Mouse (Mus musculus): ENCODE results near the gene Fem1a. TPM values are rescaled to one million over a fixed set of nuclear protein-coding genes. Genes with fewer than 3 reads are reported as not detected.

Fem1a gene
- polyA plus RNA-seq, 1 experiment from 2014 or later: 16.9 TPM

- no peak for ATAC-seq (ENCODE audit: low FRiP score)
- 88% methylated on average over 19 of the region's 19 CpGs for WGBS
- Histone ChIP-seq H3K4me2 (no peak overlapping the region), H3K4me1 (peaks cover 26% of the 10 kb centered on the region), H3K27ac (replicated peaks) (no peak overlapping the region), H3K4me3 (replicated peaks) (no peak overlapping the region), H3K9me3 (replicated peaks) (no peaks in the 10 kb centered on the region), H3K36me3 (no peaks in the 10 kb centered on the region), H3K27me3 (replicated peaks) (no peaks in the 10 kb centered on the region), H3K9ac (replicated peaks) (no peak overlapping the region)
These were observed 37.6 kb downstream of the Fem1a start for GRCm38 (mm10) chr17:56294241-56294640.

- Histone ChIP-seq H3K4me3 (replicated peaks) (no peak overlapping the region), H3K9me3 (replicated peaks) (no peaks in the 10 kb centered on the region), H3K9ac (replicated peaks) (no peak overlapping the region), H3K27ac (replicated peaks) (no peak overlapping the region), H3K4me2 (no peak overlapping the region), H3K27me3 (replicated peaks) (no peaks in the 10 kb centered on the region), H3K36me3 (no peaks in the 10 kb centered on the region), H3K4me1 (peaks cover 7% of the 10 kb centered on the region)
- no peak for ATAC-seq (ENCODE audit: low FRiP score)
- 78% methylated on average over 1 of the region's 1 CpGs for WGBS
These were observed 39.6 kb downstream of the Fem1a start for GRCm38 (mm10) chr17:56296201-56296600.

GRCm38 (mm10) chr17:56298238-56298637 lies 41.6 kb downstream of the Fem1a start:
- Histone ChIP-seq H3K4me2 (no peak overlapping the region), H3K9me3 (replicated peaks) (no peaks in the 10 kb centered on the region), H3K27me3 (replicated peaks) (peaks cover under 1% of the 10 kb centered on the region; the same call in 1 of the 2 replicates), H3K36me3 (no peaks in the 10 kb centered on the region), H3K4me3 (replicated peaks) (no peak overlapping the region), H3K9ac (replicated peaks) (no peak overlapping the region), H3K4me1 (peaks cover 7% of the 10 kb centered on the region), H3K27ac (replicated peaks) (no peak overlapping the region)
- ATAC-seq (ENCODE audit: low FRiP score): no peak
- WGBS: 100% methylated on average over 1 of the region's 1 CpGs

GRCm38 (mm10) chr17:56300186-56300585 lies 43.6 kb downstream of the Fem1a start, which contains the start of gene Arrdc5:
Gene Arrdc5 (minus strand): TSS chr17:56300286.
- Histone ChIP-seq H3K36me3 (no peaks in the 10 kb centered on the region), H3K27me3 (replicated peaks) (peaks cover 4% of the 10 kb centered on the region; the same call in 1 of the 2 replicates), H3K27ac (replicated peaks) (no peak within 1 kb of the TSS), H3K9ac (replicated peaks) (no peak within 1 kb of the TSS), H3K4me3 (replicated peaks) (no peak within 1 kb of the TSS), H3K4me1 (peaks cover 21% of the 10 kb centered on the region), H3K4me2 (no peak within 1 kb of the TSS), H3K9me3 (replicated peaks) (no peaks in the 10 kb centered on the region)
- no peak for ATAC-seq (ENCODE audit: low FRiP score)
- WGBS: 93% methylated on average over 9 of the region's 9 CpGs

- 23% methylated on average over 13 of the region's 13 CpGs for WGBS
- Histone ChIP-seq H3K9ac (replicated peaks) (no peak overlapping the region), H3K36me3 (no peaks in the 10 kb centered on the region), H3K4me3 (replicated peaks) (no peak overlapping the region), H3K27me3 (replicated peaks) (peaks cover 4% of the 10 kb centered on the region; the same call in 1 of the 2 replicates), H3K27ac (replicated peaks) (no peak overlapping the region), H3K9me3 (replicated peaks) (no peaks in the 10 kb centered on the region), H3K4me1 (peaks cover 31% of the 10 kb centered on the region), H3K4me2 (peak overlapping the region; percentile 94)
- no peak for ATAC-seq (ENCODE audit: low FRiP score)
These were observed 45.9 kb downstream of the Fem1a start for GRCm38 (mm10) chr17:56302363-56302996.

GRCm38 (mm10) chr17:56303160-56303846 lies 46.7 kb downstream of the Fem1a start, which contains the start of gene Uhrf1:
Gene Uhrf1 (plus strand): TSS chr17:56303321.
- ATAC-seq (ENCODE audit: low FRiP score): peak; percentile 17
- H3K27ac ChIP-seq (replicated peaks): peak within 1 kb of the TSS; percentile 41; the same call in 1 of the 2 replicates
- peak within 1 kb of the TSS; percentile 83 for H3K4me3 ChIP-seq (replicated peaks)
- no peaks in the 10 kb centered on the region for H3K36me3 ChIP-seq
- no peaks in the 10 kb centered on the region for H3K9me3 ChIP-seq (replicated peaks)
- WGBS: under 1% methylated on average over 43 of the region's 43 CpGs
- H3K9ac ChIP-seq (replicated peaks): peak within 1 kb of the TSS; percentile 61
- peaks cover 4% of the 10 kb centered on the region; the same call in 1 of the 2 replicates for H3K27me3 ChIP-seq (replicated peaks)
- peak within 1 kb of the TSS; percentile 94 for H3K4me2 ChIP-seq
- peaks cover 31% of the 10 kb centered on the region for H3K4me1 ChIP-seq

GRCm38 (mm10) chr17:56303847-56304586 lies 47.4 kb downstream of the Fem1a start:
- peak overlapping the region; percentile 61 for H3K9ac ChIP-seq (replicated peaks)
- H3K27me3 ChIP-seq (replicated peaks): peaks cover 4% of the 10 kb centered on the region; the same call in 1 of the 2 replicates
- under 1% methylated on average over 68 of the region's 68 CpGs for WGBS
- ATAC-seq (ENCODE audit: low FRiP score): peak; percentile 97
- H3K36me3 ChIP-seq: no peaks in the 10 kb centered on the region
- peaks cover 31% of the 10 kb centered on the region for H3K4me1 ChIP-seq
- peak overlapping the region; percentile 94 for H3K4me2 ChIP-seq
- 0 out of 2 replicates have a peak overlapping the region, but pooled peaks have one; percentile 41 for H3K27ac ChIP-seq (replicated peaks)
- H3K9me3 ChIP-seq (replicated peaks): no peaks in the 10 kb centered on the region
- H3K4me3 ChIP-seq (replicated peaks): peak overlapping the region; percentile 83

GRCm38 (mm10) chr17:56304718-56305117 lies 48.1 kb downstream of the Fem1a start:
- Histone ChIP-seq H3K36me3 (no peaks in the 10 kb centered on the region), H3K27me3 (replicated peaks) (peaks cover 4% of the 10 kb centered on the region; the same call in 1 of the 2 replicates), H3K9ac (replicated peaks) (peak overlapping the region; percentile 61; the same call in 1 of the 2 replicates), H3K27ac (replicated peaks) (no peak overlapping the region), H3K4me1 (peaks cover 31% of the 10 kb centered on the region), H3K9me3 (replicated peaks) (no peaks in the 10 kb centered on the region), H3K4me3 (replicated peaks) (peak overlapping the region; percentile 83), H3K4me2 (peak overlapping the region; percentile 94)
- WGBS: 15% methylated on average over 11 of the region's 11 CpGs
- ATAC-seq (ENCODE audit: low FRiP score): peak; percentile 1; the same call in 1 of the 2 replicates

- no peaks in the 10 kb centered on the region for H3K9me3 ChIP-seq (replicated peaks)
- peaks cover 31% of the 10 kb centered on the region for H3K4me1 ChIP-seq
- 22% methylated on average over 9 of the region's 9 CpGs for WGBS
- H3K4me2 ChIP-seq: peak overlapping the region; percentile 94
- H3K27me3 ChIP-seq (replicated peaks): peaks cover 4% of the 10 kb centered on the region; the same call in 1 of the 2 replicates
- 0 out of 2 replicates have a peak overlapping the region, but pooled peaks have one; percentile 61 for H3K9ac ChIP-seq (replicated peaks)
- peak overlapping the region; percentile 83 for H3K4me3 ChIP-seq (replicated peaks)
- no peaks in the 10 kb centered on the region for H3K36me3 ChIP-seq
- no peak for ATAC-seq (ENCODE audit: low FRiP score)
- H3K27ac ChIP-seq (replicated peaks): no peak overlapping the region
These were observed 48.5 kb downstream of the Fem1a start for GRCm38 (mm10) chr17:56305156-56305555.

- no peaks in the 10 kb centered on the region for H3K36me3 ChIP-seq
- no peak overlapping the region for H3K4me3 ChIP-seq (replicated peaks)
- no peak overlapping the region for H3K27ac ChIP-seq (replicated peaks)
- H3K4me2 ChIP-seq: 0 out of 2 replicates have a peak overlapping the region, but pooled peaks have one; percentile 94
- peaks cover 4% of the 10 kb centered on the region; the same call in 1 of the 2 replicates for H3K27me3 ChIP-seq (replicated peaks)
- 66% methylated on average over 8 of the region's 8 CpGs for WGBS
- peaks cover 31% of the 10 kb centered on the region for H3K4me1 ChIP-seq
- H3K9me3 ChIP-seq (replicated peaks): no peaks in the 10 kb centered on the region
- H3K9ac ChIP-seq (replicated peaks): no peak overlapping the region
- ATAC-seq (ENCODE audit: low FRiP score): no peak
These were observed 49.2 kb downstream of the Fem1a start for GRCm38 (mm10) chr17:56305826-56306225.

GRCm38 (mm10) chr17:56308088-56308487 lies 51.5 kb downstream of the Fem1a start:
- Histone ChIP-seq H3K36me3 (no peaks in the 10 kb centered on the region), H3K27ac (replicated peaks) (no peak overlapping the region), H3K9ac (replicated peaks) (no peak overlapping the region), H3K9me3 (replicated peaks) (no peaks in the 10 kb centered on the region), H3K27me3 (replicated peaks) (peaks cover 4% of the 10 kb centered on the region; the same call in 1 of the 2 replicates), H3K4me3 (replicated peaks) (no peak overlapping the region), H3K4me2 (no peak overlapping the region), H3K4me1 (peaks cover 26% of the 10 kb centered on the region)
- WGBS: 87% methylated on average over 6 of the region's 6 CpGs
- ATAC-seq (ENCODE audit: low FRiP score): no peak

Data from neural tube, embryonic 15.5 days (tissue).